Comparison of ENCODE assay signal across 16 mouse cellular contexts in genomic region chr13:104727681-104728080, GRCm38 (mm10).
"Had no signal": no experiment of that assay in that cellular context is flagged by ENCODE, and none has a peak within 500 bp of the region (broad histone marks: within the 10 kb centered on the region; RNA-seq: fewer than 3 reads in every experiment).

No protein-coding gene starts in this region.

- DNase-seq: kidney, adult 18-20 months; kidney, adult 9 months; kidney, postnatal 14 days; kidney, postnatal 4 days; layer of hippocampus, adult 9-11 months; liver; midbrain, embryonic 14.5 days; right cerebral cortex, postnatal 4 days; thymus, postnatal 25 days had no signal

- H3K9me3 ChIP-seq: intestine, embryonic 15.5 days; limb, embryonic 10.5 days; limb, embryonic 13.5 days; liver, embryonic 12.5 days; liver, embryonic 15.5 days had no signal

- H3K4me3 ChIP-seq: intestine, embryonic 15.5 days; layer of hippocampus, adult 2 months; limb, embryonic 10.5 days; limb, embryonic 13.5 days; liver, embryonic 12.5 days; liver, embryonic 15.5 days had no signal

- H3K4me1 ChIP-seq: intestine, embryonic 15.5 days; limb, embryonic 10.5 days; limb, embryonic 13.5 days; liver, embryonic 12.5 days; liver, embryonic 15.5 days had no signal

- H3K4me2 ChIP-seq: intestine, embryonic 15.5 days; limb, embryonic 13.5 days; liver, embryonic 12.5 days; liver, embryonic 15.5 days; midbrain, embryonic 11.5 days had no signal

- ATAC-seq: intestine, embryonic 15.5 days; liver, embryonic 12.5 days had no signal

- H3K27ac ChIP-seq: intestine, embryonic 15.5 days; layer of hippocampus, adult 2 months; limb, embryonic 10.5 days; limb, embryonic 13.5 days; liver, embryonic 12.5 days; liver, embryonic 15.5 days had no signal

- H3K9ac ChIP-seq: intestine, embryonic 15.5 days; limb, embryonic 13.5 days; liver, embryonic 12.5 days; liver, embryonic 15.5 days had no signal

- H3K27me3 ChIP-seq: intestine, embryonic 15.5 days; limb, embryonic 13.5 days; liver, embryonic 12.5 days; liver, embryonic 15.5 days had no signal

- H3K36me3 ChIP-seq: intestine, embryonic 15.5 days; limb, embryonic 13.5 days; liver, embryonic 15.5 days had no signal
